Mouse (Mus musculus): ENCODE measurements at regions not wholly inside any gene's neighbourhood (a gene's known extent, or its start where the extent isn't known, plus 50 kb on each side); places are given as distances from the start of the nearest gene placed in this dataset.
"Not testable (repeated sequence)": the region's sequence is repeated elsewhere in the genome, so short reads cannot be mapped to it uniquely, and the experiment has no call there.

- TF ChIP-seq FLI1 (IDR thresholded peaks at IDR 0.05; ENCODE audit: low read length); GATA1 (IDR thresholded peaks at IDR 0.05; ENCODE audit: borderline replicate concordance, low read length): not testable (repeated sequence)
These were observed 272.7 kb upstream of the Pdzrn3 start for GRCm38 (mm10) chr6:101650348-101650747.

Data from megakaryocyte, embryonic 14.5 days (primary cell).